8 mouse cellular contexts compared by ENCODE assay signal in the genomic region with DNA sequence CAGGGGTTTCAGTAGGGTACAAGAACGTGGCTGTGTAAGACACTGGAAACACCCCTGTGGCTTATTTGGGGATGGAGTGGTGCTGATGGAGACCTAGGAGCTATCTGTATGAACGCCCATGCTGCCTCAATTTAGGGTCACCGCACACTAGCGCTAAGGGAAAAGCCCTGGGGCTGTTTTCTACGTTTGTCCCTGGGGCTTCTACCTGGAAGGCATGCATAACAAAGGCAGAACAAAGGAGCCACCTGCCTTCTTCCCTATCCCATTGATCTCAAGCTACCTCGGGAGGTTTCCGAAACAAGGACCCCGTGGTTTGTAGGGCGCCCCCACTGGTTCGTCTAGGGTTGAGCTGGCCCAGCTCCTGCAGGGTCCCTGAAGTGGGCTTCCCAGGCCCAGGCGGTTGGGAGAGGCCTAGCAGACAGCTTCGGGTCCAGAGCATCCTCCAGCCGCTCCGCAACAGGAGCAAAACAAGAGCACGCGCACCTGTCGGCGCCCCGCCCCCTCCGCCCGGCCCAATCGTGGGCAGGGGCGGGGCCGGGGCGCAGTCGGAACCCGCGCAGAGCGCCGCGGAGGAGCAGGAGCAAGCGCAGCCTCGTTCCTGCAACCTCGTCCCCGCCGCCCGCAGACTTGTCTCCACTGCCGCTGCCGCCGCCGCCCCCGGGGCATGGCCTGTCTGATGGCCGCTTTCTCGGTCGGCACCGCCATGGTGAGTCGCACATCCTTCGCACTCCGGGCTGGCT. TPM values are rescaled to one million over a fixed set of nuclear protein-coding genes. Genes with fewer than 3 reads are reported as not detected.
DNase-seq lines count a peak whose midpoint lies in the region; ATAC-seq lines count a peak whose summit lies in the region.

Gene Abcg1, plus strand, starts transcription at position 525 of the 740 bp plus-strand sequence.

- peak; percentile 59 to 68 for DNase-seq in CD8-positive naive resting alpha-beta T cell, adult 2 months (ENCODE audit: low read depth in 2 of 2, low spot score in 2 of 2)
- DNase-seq in adrenal gland, postnatal 14 days, result peak; percentile 69
- peak; percentile 79 for DNase-seq in embryonic facial prominence, embryonic 11.5 days (ENCODE audit: low spot score)
- peak; percentile 40 for DNase-seq in heart, postnatal 10 days
- DNase-seq in layer of hippocampus, adult 9-11 months, result peak; percentile 66
- peak; percentile 74 to 87 for DNase-seq in thymus, postnatal 10 days (ENCODE audit: low spot score in 2 of 2)

- WGBS in embryonic facial prominence, embryonic 11.5 days, result 2% methylated on average over 48 of the region's 49 CpGs
- WGBS in lung, embryonic 15.5 days, result 3% methylated on average over 38 of the region's 49 CpGs

- intact Hi-C loops in heart, postnatal 10 days (cut with DNase I), result no loop called here

- no peak within 1 kb of the TSS for H3K27ac ChIP-seq in embryonic facial prominence, embryonic 11.5 days (replicated peaks; ENCODE audit: low read depth, low read length)
- H3K27ac ChIP-seq in lung, embryonic 15.5 days, result peak within 1 kb of the TSS; percentile 8; the same call in 1 of the 2 replicates

- peaks cover 4% of the 10 kb centered on the region; the same call in 1 of the 2 replicates for H3K9me3 ChIP-seq in embryonic facial prominence, embryonic 11.5 days (replicated peaks; ENCODE audit: control insufficient read depth, low read length)
- no peaks in the 10 kb centered on the region for H3K9me3 ChIP-seq in lung, embryonic 15.5 days

- H3K9ac ChIP-seq in embryonic facial prominence, embryonic 11.5 days (replicated peaks; ENCODE audit: low read length), result peak within 1 kb of the TSS; percentile 50
- peak within 1 kb of the TSS; percentile 27 for H3K9ac ChIP-seq in lung, embryonic 15.5 days

- peaks cover 6% of the 10 kb centered on the region for H3K27me3 ChIP-seq in embryonic facial prominence, embryonic 11.5 days (ENCODE audit: control insufficient read depth, insufficient read depth, low read length)
- peaks cover 38% of the 10 kb centered on the region for H3K27me3 ChIP-seq in lung, embryonic 15.5 days

- H3K36me3 ChIP-seq in embryonic facial prominence, embryonic 11.5 days (replicated peaks; ENCODE audit: control insufficient read depth, insufficient read depth, low read depth, low read length), result no peaks in the 10 kb centered on the region
- H3K36me3 ChIP-seq in lung, embryonic 15.5 days, result no peaks in the 10 kb centered on the region

- peak; percentile 68 for ATAC-seq in embryonic facial prominence, embryonic 11.5 days (replicated peaks; ENCODE audit: insufficient number of reproducible peaks, low FRiP score, low TSS enrichment, low read depth)
- peak; percentile 68 for ATAC-seq in lung, embryonic 15.5 days (ENCODE audit: borderline replicate concordance, extremely low read depth, low FRiP score, low TSS enrichment)
- ATAC-seq in neutrophil, adult 5-6 weeks (ENCODE audit: extremely low read depth, insufficient number of reproducible peaks, low FRiP score, poor library complexity, severe bottlenecking), result peak; percentile 37

- peak within 1 kb of the TSS; percentile 95 for H3K4me2 ChIP-seq in embryonic facial prominence, embryonic 11.5 days (ENCODE audit: low read depth, low read length)
- peak within 1 kb of the TSS; percentile 91 for H3K4me2 ChIP-seq in lung, embryonic 15.5 days

- H3K4me1 ChIP-seq in embryonic facial prominence, embryonic 11.5 days (ENCODE audit: control insufficient read depth, insufficient read depth, low read length), result peaks cover 6% of the 10 kb centered on the region
- peaks cover 23% of the 10 kb centered on the region for H3K4me1 ChIP-seq in lung, embryonic 15.5 days

- H3K4me3 ChIP-seq in embryonic facial prominence, embryonic 11.5 days (ENCODE audit: low read depth, low read length), result peak within 1 kb of the TSS; percentile 47
- peak within 1 kb of the TSS; percentile 49 for H3K4me3 ChIP-seq in lung, embryonic 15.5 days

RNA-seq across cellular contexts. Expression of gene Abcg1, which starts in this region (rescaled TPM):
- total RNA-seq in adrenal gland, postnatal 14 days (2021), result 11.7 and 21.9 TPM in 2 replicates
- 11.7 and 13.9 TPM in 2 replicates for polyA plus RNA-seq in embryonic facial prominence, embryonic 11.5 days (2014; fragmentation: Nextera tagmentation; extraction: Ambion mirVana)
- 1 to 10 TPM; 8.9 to 10.0 TPM for total RNA-seq in heart, postnatal 10 days (2021)
- polyA plus RNA-seq in lung, embryonic 15.5 days (2015; fragmentation: Nextera tagmentation; extraction: Ambion mirVana), result 10.9 and 12.2 TPM in 2 replicates
- total RNA-seq in neutrophil, adult 5-6 weeks (2017), result 80.2 and 90.7 TPM in 2 replicates
